Mouse (Mus musculus) olfactory bulb, adult 2 months (tissue): Measurements from ENCODE around the gene Sun1.

Experiments used
- CTCF ChIP-seq: fragments of 200-500 bp; IDR thresholded peaks from 2 replicates; pipeline ENCODE4 v1.5.1; 2012; ENCODE audit warnings: low read depth, mild to moderate bottlenecking, low read length, moderate library complexity; ENCODE audit not compliant: insufficient read depth
- POLR2A ChIP-seq: fragments of 200-500 bp; IDR thresholded peaks from 2 replicates; pipeline ENCODE4 v1.6.1; 2012; ENCODE audit warnings: mild to moderate bottlenecking, low read depth, low read length, moderate library complexity; ENCODE audit not compliant: insufficient read depth

- no peak for TF ChIP-seq CTCF
- TF ChIP-seq POLR2A, result no peak
These were observed 93.7 kb downstream of the Sun1 start for GRCm38 (mm10) chr5:139294089-139294488.
